Mouse (Mus musculus) liver, embryonic 15.5 days (tissue): ENCODE results near the gene Scube1. TPM values are rescaled to one million over a fixed set of nuclear protein-coding genes. Genes with fewer than 3 reads are reported as not detected.

Source experiments
- ATAC-seq: fragments of 200-750 bp; cut with Nextera tagmentation; 2 replicates; pipeline ENCODE4 v1.8.0; 2017; ENCODE audit warnings: moderate number of reproducible peaks, mild to moderate bottlenecking, moderate library complexity; ENCODE audit not compliant: insufficient read depth
- H3K27ac ChIP-seq: fragments of 300-500 bp; sonication (generic); replicated peaks from 2 replicates; pipeline ENCODE4 v1.5.1; 2015; ENCODE audit warnings: mild to moderate bottlenecking, inconsistent platforms
- H3K27me3 ChIP-seq: fragments of 300-500 bp; sonication (generic); 2 replicates; pipeline ENCODE4 v1.6.1; 2015; ENCODE audit warnings: mild to moderate bottlenecking, inconsistent platforms
- H3K36me3 ChIP-seq: fragments of 300-500 bp; sonication (generic); replicated peaks from 2 replicates; pipeline ENCODE4 v1.6.1; 2015; ENCODE audit warnings: moderate library complexity, mild to moderate bottlenecking, inconsistent platforms
- H3K4me1 ChIP-seq: fragments of 300-500 bp; sonication (generic); replicated peaks from 2 replicates; pipeline ENCODE4 v1.6.1; 2015; ENCODE audit warnings: inconsistent platforms
- H3K4me2 ChIP-seq: fragments of 300-500 bp; sonication (generic); 2 replicates; pipeline ENCODE4 v1.6.1; 2015; ENCODE audit warnings: moderate library complexity, mild to moderate bottlenecking, inconsistent platforms
- H3K4me3 ChIP-seq: fragments of 300-500 bp; sonication (generic); replicated peaks from 2 replicates; pipeline ENCODE4 v1.5.1; 2015; ENCODE audit warnings: mild to moderate bottlenecking, inconsistent platforms
- H3K9ac ChIP-seq: fragments of 300-500 bp; sonication (generic); 2 replicates; pipeline ENCODE4 v1.6.1; 2015; ENCODE audit warnings: moderate library complexity, mild to moderate bottlenecking, inconsistent platforms
- H3K9me3 ChIP-seq: fragments of 300-500 bp; sonication (generic); replicated peaks from 2 replicates; pipeline ENCODE4 v1.6.1; 2016; ENCODE audit warnings: inconsistent platforms
- WGBS: fragments of 180-500 bp; shearing (Covaris S2); methylation state at CpG from one replicate; pipeline ENCODE4 v1.1.7; 2015; ENCODE audit warnings: mixed read lengths; ENCODE audit not compliant: insufficient replicate concordance; 5-methylcytosine and 5-hydroxymethylcytosine counted together
- polyA plus RNA-seq: library from polyadenylated mRNA; unstranded; fragments of >200 nt; fragmentation: Nextera tagmentation; extraction: Ambion mirVana; gene quantifications from 2 replicates; pipeline ENCODE4 v1.2.1, GENCODE M21; 2015

Scube1 gene
- polyA plus RNA-seq, 1 experiment from 2014 or later: 0.16 TPM

DNA sequence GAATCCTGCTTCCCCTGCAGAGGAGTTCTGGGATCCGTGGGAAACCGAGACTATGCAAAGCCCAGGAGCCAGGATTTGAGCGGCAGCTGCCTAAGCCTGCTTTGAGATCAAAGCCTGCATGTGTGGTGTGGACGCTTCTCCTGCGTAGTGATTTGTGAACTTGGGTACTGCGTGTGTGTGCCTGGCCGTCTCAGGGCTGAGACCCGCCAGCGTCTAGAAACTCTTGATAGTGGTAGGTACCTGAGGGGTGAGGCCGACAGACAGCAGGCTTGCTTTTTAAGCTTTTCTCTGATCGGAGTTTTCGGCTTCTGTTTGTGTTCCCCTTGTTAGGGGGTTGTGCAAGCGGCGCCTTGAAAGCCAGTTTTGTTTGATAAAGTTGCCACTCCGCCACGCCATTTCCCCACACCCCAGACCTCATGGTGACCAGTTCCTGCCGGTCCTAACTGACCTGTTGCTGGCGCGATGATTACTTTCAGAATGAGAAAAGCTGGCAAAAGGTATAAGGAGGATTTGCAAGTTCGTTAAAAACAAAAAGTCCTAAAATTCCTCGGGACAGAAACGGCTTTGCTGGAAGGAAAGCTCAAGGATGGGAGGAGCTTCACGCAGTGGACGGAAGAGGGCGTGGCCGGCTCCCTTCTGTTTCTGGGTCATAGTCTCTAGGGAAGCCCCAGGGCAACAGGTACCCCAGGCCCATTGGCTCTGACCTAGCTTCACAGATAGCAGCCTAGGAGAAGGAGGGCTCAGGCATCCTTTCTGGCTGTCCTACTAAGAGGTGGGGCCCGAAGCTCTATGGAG is 160.8 kb downstream of the Scube1 start:
- Histone ChIP-seq H3K36me3 (no peaks in the 10 kb centered on the region), H3K4me1 (peaks cover 72% of the 10 kb centered on the region), H3K27ac (peak overlapping the region; percentile 93), H3K27me3 (no peaks in the 10 kb centered on the region), H3K4me3 (peak overlapping the region; percentile 78), H3K9ac (peak overlapping the region; percentile 76), H3K9me3 (no peaks in the 10 kb centered on the region), H3K4me2 (peak overlapping the region; percentile 91)
- WGBS: 2% methylated on average over 27 of the region's 27 CpGs
- ATAC-seq: peak; percentile 37

GRCm38 (mm10) chr15:83563327-83563856 is 161.4 kb downstream of the Scube1 start, which contains the start of the genes Tspo and Mcat:
Gene Tspo (plus strand): TSS chr15:83563592.
Gene Mcat (minus strand): TSS chr15:83563787.
- Histone ChIP-seq H3K36me3 (no peaks in the 10 kb centered on the region), H3K4me2 (peak within 1 kb of the TSS; percentile 91), H3K4me3 (peak within 1 kb of the TSS; percentile 78), H3K9ac (peak within 1 kb of the TSS; percentile 76), H3K4me1 (peaks cover 65% of the 10 kb centered on the region), H3K27me3 (no peaks in the 10 kb centered on the region), H3K27ac (peak within 1 kb of the TSS; percentile 93), H3K9me3 (no peaks in the 10 kb centered on the region)
- ATAC-seq: peak; percentile 82
- 1% methylated on average over 28 of the region's 28 CpGs for WGBS

GRCm38 (mm10) chr15:83562626-83563270 is 162.1 kb downstream of the Scube1 start:
- 27% methylated on average over 15 of the region's 15 CpGs for WGBS
- peak overlapping the region; percentile 93 for H3K27ac ChIP-seq

DNA sequence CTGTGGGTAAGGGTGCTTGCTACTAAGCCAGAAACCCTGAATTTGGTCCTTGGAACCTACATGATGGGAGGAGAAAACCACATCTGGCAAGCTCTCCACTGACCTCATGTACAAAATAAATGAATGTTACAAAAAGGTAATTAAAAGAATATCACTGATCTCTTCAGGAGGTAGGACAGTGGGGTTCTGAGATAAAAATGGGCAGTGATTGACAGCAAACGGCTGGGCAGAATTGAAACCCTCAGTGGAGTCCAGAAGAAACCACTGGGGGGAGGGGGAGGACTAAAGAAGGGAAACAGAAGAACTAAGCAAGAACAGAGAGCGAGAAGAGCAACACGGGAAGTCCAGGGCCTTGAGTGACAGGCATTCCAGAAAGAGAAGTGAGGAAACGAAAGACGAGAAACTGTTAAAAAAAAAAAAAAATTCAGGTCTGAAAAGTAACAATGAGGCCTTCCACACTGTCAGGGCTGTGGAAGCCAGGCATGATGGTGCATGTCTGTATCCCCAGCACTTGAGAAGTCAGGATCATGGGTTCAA is 163.8 kb downstream of the Scube1 start:
- no peak overlapping the region for H3K9ac ChIP-seq
- no peak overlapping the region for H3K4me3 ChIP-seq
- no peaks in the 10 kb centered on the region for H3K27me3 ChIP-seq
- 15% methylated on average over 5 of the region's 5 CpGs for WGBS
- H3K36me3 ChIP-seq: no peaks in the 10 kb centered on the region
- no peak for ATAC-seq
- H3K4me1 ChIP-seq: peaks cover 47% of the 10 kb centered on the region
- no peak overlapping the region for H3K27ac ChIP-seq
- no peaks in the 10 kb centered on the region for H3K9me3 ChIP-seq
- H3K4me2 ChIP-seq: no peak overlapping the region

More at GRCm38 (mm10) chr15:83562626-83563270, 162.1 kb downstream of the Scube1 start:
- H3K4me3 ChIP-seq: peak overlapping the region; percentile 78
- H3K36me3 ChIP-seq: no peaks in the 10 kb centered on the region
- peak overlapping the region; percentile 76 for H3K9ac ChIP-seq
- H3K4me2 ChIP-seq: peak overlapping the region; percentile 91
- no peaks in the 10 kb centered on the region for H3K9me3 ChIP-seq
- H3K4me1 ChIP-seq: peaks cover 58% of the 10 kb centered on the region
- H3K27me3 ChIP-seq: no peaks in the 10 kb centered on the region
- ATAC-seq: peak; percentile 42

- H3K27me3 ChIP-seq: no peaks in the 10 kb centered on the region
- H3K9me3 ChIP-seq: no peaks in the 10 kb centered on the region
- H3K27ac ChIP-seq: peak overlapping the region; percentile 86
Observed at GRCm38 (mm10) chr15:83555161-83555974, 169.5 kb downstream of the Scube1 start.

More at GRCm38 (mm10) chr15:83555161-83555974, 169.5 kb downstream of the Scube1 start:
- under 1% methylated on average over 74 of the region's 74 CpGs for WGBS
- peak overlapping the region; percentile 95 for H3K4me2 ChIP-seq
- 0 out of 2 replicates have a peak, but pooled peaks cover 7% of the 10 kb centered on the region for H3K36me3 ChIP-seq
- peaks cover 25% of the 10 kb centered on the region for H3K4me1 ChIP-seq
- H3K4me3 ChIP-seq: peak overlapping the region; percentile 77
- H3K9ac ChIP-seq: peak overlapping the region; percentile 89
- peak; percentile 88 for ATAC-seq

Other genes with a start within 250 kb of the Scube1 start
- 4.5 and 4.9 TPM in 2 replicates for gene Ttll1, start 214.1 kb downstream of the Scube1 start, polyA plus RNA-seq
- gene Bik, start 198.2 kb downstream of the Scube1 start, polyA plus RNA-seq: 1.9 and 2.2 TPM in 2 replicates
- gene Tspo, start 161.4 kb downstream of the Scube1 start, polyA plus RNA-seq: 202 and 217 TPM in 2 replicates
- gene Mcat, start 161.2 kb downstream of the Scube1 start, polyA plus RNA-seq: 15.4 and 16.8 TPM in 2 replicates
- gene Ttll12, start 129.9 kb downstream of the Scube1 start, polyA plus RNA-seq: 35.6 and 38.5 TPM in 2 replicates
- gene Mpped1, start 54.4 kb upstream of the Scube1 start, polyA plus RNA-seq: 0.13 and 0.17 TPM in 2 replicates